Mouse (Mus musculus): ENCODE data around the gene Nup93. TPM values are rescaled to one million over a fixed set of nuclear protein-coding genes. Genes with fewer than 3 reads are reported as not detected.
A peak's percentile ranks its signal among the peaks of the same experiment; 100 is the strongest.
"Not testable (repeated sequence)": the region's sequence is repeated elsewhere in the genome, so short reads cannot be mapped to it uniquely, and the experiment has no call there.

Nup93 gene
- polyA plus RNA-seq (2017; shearing (Covaris generic)), result 10 to 100 TPM; 26.4 to 51.6 TPM

- peak; percentile 90 for ATAC-seq
Observed at GRCm38 (mm10) chr8:94214252-94215173, at the start of gene Nup93. Nup93 (plus strand) TSS chr8:94214564.

- ATAC-seq, result not testable (repeated sequence)
Observed at GRCm38 (mm10) chr8:94165772-94166171, 48.6 kb upstream of the Nup93 start.

GRCm38 (mm10) chr8:94167244-94167643, 47.1 kb upstream of the Nup93 start:
- peak; percentile 78 for ATAC-seq

GRCm38 (mm10) chr8:94169547-94169946, 44.8 kb upstream of the Nup93 start:
- ATAC-seq, result no peak

- peak; percentile 31 for ATAC-seq
Observed at GRCm38 (mm10) chr8:94171321-94171755, 43.0 kb upstream of the Nup93 start.

GRCm38 (mm10) chr8:94172075-94172808, 42.1 kb upstream of the Nup93 start, which contains the start of gene Mt2:
Mt2 (plus strand) TSS chr8:94172664.
- peak; percentile 23 for ATAC-seq

GRCm38 (mm10) chr8:94172809-94173732, 41.3 kb upstream of the Nup93 start:
- no peak for ATAC-seq

GRCm38 (mm10) chr8:94173848-94174403, 40.4 kb upstream of the Nup93 start:
- ATAC-seq, result no peak

- ATAC-seq, result no peak
Observed at GRCm38 (mm10) chr8:94174619-94175213, 39.6 kb upstream of the Nup93 start.

GRCm38 (mm10) chr8:94177716-94178390, 36.5 kb upstream of the Nup93 start:
- no peak for ATAC-seq

GRCm38 (mm10) chr8:94178857-94179712, 35.3 kb upstream of the Nup93 start, which contains the start of gene Mt1:
Mt1 (plus strand) TSS chr8:94179082.
- ATAC-seq, result peak; percentile 75

GRCm38 (mm10) chr8:94179713-94180560, 34.4 kb upstream of the Nup93 start:
- ATAC-seq, result no peak

GRCm38 (mm10) chr8:94180561-94180908, 33.8 kb upstream of the Nup93 start:
- no peak for ATAC-seq

GRCm38 (mm10) chr8:94182055-94182929, 32.1 kb upstream of the Nup93 start:
- no peak for ATAC-seq

GRCm38 (mm10) chr8:94183117-94183516, 31.2 kb upstream of the Nup93 start:
- ATAC-seq, result peak; percentile 76

GRCm38 (mm10) chr8:94184357-94184843, 30.0 kb upstream of the Nup93 start:
- no peak for ATAC-seq

GRCm38 (mm10) chr8:94185791-94186190, 28.6 kb upstream of the Nup93 start:
- no peak for ATAC-seq

- ATAC-seq, result peak; percentile 40
Observed at GRCm38 (mm10) chr8:94186542-94186941, 27.8 kb upstream of the Nup93 start.

All from CD4-positive, CD25-positive, alpha-beta regulatory T cell, adult 4 months (primary cell).